ENCODE assay signal across 8 mouse cellular contexts in genomic region chr11:98795714-98796514, GRCm38 (mm10). TPM values are rescaled to one million over a fixed set of nuclear protein-coding genes. Genes with fewer than 3 reads are reported as not detected.
DNase-seq lines count a peak whose midpoint lies in the region; ATAC-seq and TF ChIP-seq lines count a peak whose summit lies in the region.

No protein-coding gene starts in this region.

- intact Hi-C loops in gastrocnemius, adult 2 months (cut with DNase I), result loop anchor here (2.0 kb wide), 1 partner anchor 13 kb away; no protein-coding TSS in a partner anchor

- H3K4me1 ChIP-seq in neural tube, embryonic 11.5 days (ENCODE audit: control insufficient read depth, insufficient read depth, low read length), result peaks cover 21% of the 10 kb centered on the region
- H3K4me1 ChIP-seq in liver, embryonic 15.5 days (replicated peaks), result peaks cover 73% of the 10 kb centered on the region
- H3K4me1 ChIP-seq in neural tube, embryonic 14.5 days (ENCODE audit: control insufficient read depth, insufficient read depth, low read length), result peaks cover 19% of the 10 kb centered on the region

- DNase-seq in neural tube, embryonic 11.5 days (ENCODE audit: low spot score), result peak; percentile 68
- no peak for DNase-seq in neural tube, embryonic 10.5 days (ENCODE audit: extremely low spot score, low spot score)
- peak; percentile 44 to 72 for DNase-seq in cerebellum, adult 18-20 months
- peak; percentile 80 for DNase-seq in gastrocnemius, adult 2 months
- peak; percentile 33 for DNase-seq in yolk sac, embryonic 10.5 days (ENCODE audit: low spot score)

- WGBS in neural tube, embryonic 11.5 days, result under 1% methylated on average over 59 of the region's 74 CpGs
- WGBS in liver, embryonic 15.5 days (ENCODE audit: insufficient replicate concordance), result under 1% methylated on average over 73 of the region's 74 CpGs
- under 1% methylated on average over 51 of the region's 74 CpGs for WGBS in neural tube, embryonic 14.5 days

- H3K27me3 ChIP-seq in neural tube, embryonic 11.5 days (ENCODE audit: control insufficient read depth, insufficient read depth, low read length), result no peaks in the 10 kb centered on the region
- no peaks in the 10 kb centered on the region for H3K27me3 ChIP-seq in liver, embryonic 15.5 days
- no peaks in the 10 kb centered on the region for H3K27me3 ChIP-seq in neural tube, embryonic 14.5 days (ENCODE audit: control insufficient read depth, insufficient read depth, low read length)

- H3K9me3 ChIP-seq in neural tube, embryonic 11.5 days (ENCODE audit: control insufficient read depth, low read length), result no peaks in the 10 kb centered on the region
- H3K9me3 ChIP-seq in liver, embryonic 15.5 days (replicated peaks), result no peaks in the 10 kb centered on the region
- H3K9me3 ChIP-seq in neural tube, embryonic 14.5 days (ENCODE audit: control insufficient read depth, low read length), result no peaks in the 10 kb centered on the region

- peak overlapping the region; percentile 95 for H3K4me2 ChIP-seq in neural tube, embryonic 11.5 days (ENCODE audit: low read depth)
- H3K4me2 ChIP-seq in liver, embryonic 15.5 days, result peak overlapping the region; percentile 99
- H3K4me2 ChIP-seq in neural tube, embryonic 14.5 days (ENCODE audit: low read depth, low read length), result peak overlapping the region; percentile 94

- H3K27ac ChIP-seq in neural tube, embryonic 11.5 days (ENCODE audit: low read depth, low read length), result peak overlapping the region; percentile 99
- peak overlapping the region; percentile 98 for H3K27ac ChIP-seq in gastrocnemius, adult 2 months
- H3K27ac ChIP-seq in liver, embryonic 15.5 days (replicated peaks), result peak overlapping the region; percentile 98
- H3K27ac ChIP-seq in neural tube, embryonic 14.5 days (ENCODE audit: low read depth, low read length), result peak overlapping the region; percentile 99

- peak overlapping the region; percentile 99 for H3K9ac ChIP-seq in neural tube, embryonic 11.5 days (ENCODE audit: low read length)
- H3K9ac ChIP-seq in liver, embryonic 15.5 days, result peak overlapping the region; percentile 99
- peak overlapping the region; percentile 100 for H3K9ac ChIP-seq in neural tube, embryonic 14.5 days (replicated peaks; ENCODE audit: low read depth, low read length)

- H3K4me3 ChIP-seq in neural tube, embryonic 11.5 days (ENCODE audit: low read depth, low read length), result peak overlapping the region; percentile 100
- peak overlapping the region; percentile 95 for H3K4me3 ChIP-seq in gastrocnemius, adult 2 months
- H3K4me3 ChIP-seq in liver, embryonic 15.5 days (replicated peaks), result peak overlapping the region; percentile 94
- H3K4me3 ChIP-seq in neural tube, embryonic 14.5 days (ENCODE audit: low read depth, low read length), result peak overlapping the region; percentile 100

- H3K36me3 ChIP-seq in neural tube, embryonic 11.5 days (ENCODE audit: control insufficient read depth, insufficient read depth, low read length), result peaks cover 8% of the 10 kb centered on the region; the same call in 1 of the 2 replicates
- H3K36me3 ChIP-seq in liver, embryonic 15.5 days (replicated peaks), result peaks cover 26% of the 10 kb centered on the region
- peaks cover 17% of the 10 kb centered on the region for H3K36me3 ChIP-seq in neural tube, embryonic 14.5 days (ENCODE audit: control insufficient read depth, insufficient read depth, low read length)

- ATAC-seq in neural tube, embryonic 11.5 days (ENCODE audit: insufficient read depth, low FRiP score, low TSS enrichment), result peak; percentile 41
- peak; percentile 12 for ATAC-seq in inflammation-experienced regulatory T-cells, adult 6 months
- ATAC-seq in liver, embryonic 15.5 days (ENCODE audit: insufficient read depth), result peak; percentile 62
- peak; percentile 44 for ATAC-seq in neural tube, embryonic 14.5 days (ENCODE audit: low read depth)

- peak; percentile 35; the same call in 1 of the 2 replicates for TF ChIP-seq CTCF in gastrocnemius, adult 2 months (IDR thresholded peaks at IDR 0.05)

RNA-seq across cellular contexts. Expression of gene Msl1, which starts 0.6 kb away (rescaled TPM):
- 24.1 and 24.2 TPM in 2 replicates for polyA plus RNA-seq in neural tube, embryonic 11.5 days (2014; fragmentation: Nextera tagmentation; extraction: Ambion mirVana)
- 10 to 100 TPM; 51.8 to 69.4 TPM for total RNA-seq in gastrocnemius, adult 2 months (2021)
- polyA plus RNA-seq in inflammation-experienced regulatory T-cells, adult 6 months (2017; shearing (Covaris generic)), result 10 to 100 TPM; 16.7 to 26.3 (median 20.4) TPM
- 5.2 and 5.8 TPM in 2 replicates for polyA plus RNA-seq in liver, embryonic 15.5 days (2015; fragmentation: Nextera tagmentation; extraction: Ambion mirVana)
- polyA plus RNA-seq in neural tube, embryonic 14.5 days (2014; fragmentation: Nextera tagmentation; extraction: Ambion mirVana), result 24.2 and 26.9 TPM in 2 replicates

RNA-seq across cellular contexts. Expression of gene Casc3, which starts 8.8 kb away (rescaled TPM):
- polyA plus RNA-seq in neural tube, embryonic 11.5 days (2014; fragmentation: Nextera tagmentation; extraction: Ambion mirVana), result 55.4 and 59.4 TPM in 2 replicates
- 10 to 100 TPM; 17.4 to 21.9 TPM for total RNA-seq in gastrocnemius, adult 2 months (2021)
- 10 to 100 TPM in 2 of 3 experiments, 1 to 10 TPM in 1; 8.7 to 14.8 (median 11.6) TPM for polyA plus RNA-seq in inflammation-experienced regulatory T-cells, adult 6 months (2017; shearing (Covaris generic))
- 14.4 and 16.2 TPM in 2 replicates for polyA plus RNA-seq in liver, embryonic 15.5 days (2015; fragmentation: Nextera tagmentation; extraction: Ambion mirVana)
- polyA plus RNA-seq in neural tube, embryonic 14.5 days (2014; fragmentation: Nextera tagmentation; extraction: Ambion mirVana), result 47.9 and 54.1 TPM in 2 replicates

RNA-seq across cellular contexts. Expression of gene Nr1d1, which starts 20.8 kb away (rescaled TPM):
- 1.5 and 1.9 TPM in 2 replicates for polyA plus RNA-seq in neural tube, embryonic 11.5 days (2014; fragmentation: Nextera tagmentation; extraction: Ambion mirVana)
- total RNA-seq in gastrocnemius, adult 2 months (2021), result 100 to 1,000 TPM in 1 of 2 experiments, 10 to 100 TPM in 1; 56.3 to 152 TPM
- 1 to 10 TPM; 6.5 to 8.4 (median 7.3) TPM for polyA plus RNA-seq in inflammation-experienced regulatory T-cells, adult 6 months (2017; shearing (Covaris generic))
- polyA plus RNA-seq in liver, embryonic 15.5 days (2015; fragmentation: Nextera tagmentation; extraction: Ambion mirVana), result 0.63 and 0.85 TPM in 2 replicates
- polyA plus RNA-seq in neural tube, embryonic 14.5 days (2014; fragmentation: Nextera tagmentation; extraction: Ambion mirVana), result 3.8 and 3.9 TPM in 2 replicates

RNA-seq across cellular contexts. Expression of gene Rapgefl1, which starts 40.7 kb away (rescaled TPM):
- 2.3 and 2.8 TPM in 2 replicates for polyA plus RNA-seq in neural tube, embryonic 11.5 days (2014; fragmentation: Nextera tagmentation; extraction: Ambion mirVana)
- total RNA-seq in gastrocnemius, adult 2 months (2021), result under 1 TPM; 0.22 to 0.26 TPM
- polyA plus RNA-seq in inflammation-experienced regulatory T-cells, adult 6 months (2017; shearing (Covaris generic)), result under 1 TPM in 2 of 3 experiments, not detected in 1; 0.32 to 0.63 TPM
- polyA plus RNA-seq in liver, embryonic 15.5 days (2015; fragmentation: Nextera tagmentation; extraction: Ambion mirVana), result 0.24 and 0.28 TPM in 2 replicates
- polyA plus RNA-seq in neural tube, embryonic 14.5 days (2014; fragmentation: Nextera tagmentation; extraction: Ambion mirVana), result 13.9 and 18.6 TPM in 2 replicates

RNA-seq across cellular contexts. Expression of gene Thra, which starts 55.5 kb away (rescaled TPM):
- polyA plus RNA-seq in neural tube, embryonic 11.5 days (2014; fragmentation: Nextera tagmentation; extraction: Ambion mirVana), result 32.0 and 34.7 TPM in 2 replicates
- total RNA-seq in gastrocnemius, adult 2 months (2021), result 10 to 100 TPM; 78.8 to 96.8 TPM
- polyA plus RNA-seq in inflammation-experienced regulatory T-cells, adult 6 months (2017; shearing (Covaris generic)), result 1 to 10 TPM; 1.3 to 6.3 (median 5.2) TPM
- 7.2 and 7.6 TPM in 2 replicates for polyA plus RNA-seq in liver, embryonic 15.5 days (2015; fragmentation: Nextera tagmentation; extraction: Ambion mirVana)
- 148 and 186 TPM in 2 replicates for polyA plus RNA-seq in neural tube, embryonic 14.5 days (2014; fragmentation: Nextera tagmentation; extraction: Ambion mirVana)

Comparison
In these comparisons a context has a peak if more than half of its experiments do, and no peak if none do; other contexts are left out.
1. ATAC-seq: peak in every context shown above with its lines; median percentile 62 in liver, embryonic 15.5 days; 44 in neural tube, embryonic 14.5 days; 41 in neural tube, embryonic 11.5 days; 12 in inflammation-experienced regulatory T-cells, adult 6 months.